Mouse (Mus musculus): Measurements from ENCODE around the gene Rnaseh2a. TPM values are rescaled to one million over a fixed set of nuclear protein-coding genes. Genes with fewer than 3 reads are reported as not detected.

Gene Rnaseh2a
- total and polyA plus RNA-seq, 3 experiments, result 94.1 to 477 (median 174) TPM

DNA sequence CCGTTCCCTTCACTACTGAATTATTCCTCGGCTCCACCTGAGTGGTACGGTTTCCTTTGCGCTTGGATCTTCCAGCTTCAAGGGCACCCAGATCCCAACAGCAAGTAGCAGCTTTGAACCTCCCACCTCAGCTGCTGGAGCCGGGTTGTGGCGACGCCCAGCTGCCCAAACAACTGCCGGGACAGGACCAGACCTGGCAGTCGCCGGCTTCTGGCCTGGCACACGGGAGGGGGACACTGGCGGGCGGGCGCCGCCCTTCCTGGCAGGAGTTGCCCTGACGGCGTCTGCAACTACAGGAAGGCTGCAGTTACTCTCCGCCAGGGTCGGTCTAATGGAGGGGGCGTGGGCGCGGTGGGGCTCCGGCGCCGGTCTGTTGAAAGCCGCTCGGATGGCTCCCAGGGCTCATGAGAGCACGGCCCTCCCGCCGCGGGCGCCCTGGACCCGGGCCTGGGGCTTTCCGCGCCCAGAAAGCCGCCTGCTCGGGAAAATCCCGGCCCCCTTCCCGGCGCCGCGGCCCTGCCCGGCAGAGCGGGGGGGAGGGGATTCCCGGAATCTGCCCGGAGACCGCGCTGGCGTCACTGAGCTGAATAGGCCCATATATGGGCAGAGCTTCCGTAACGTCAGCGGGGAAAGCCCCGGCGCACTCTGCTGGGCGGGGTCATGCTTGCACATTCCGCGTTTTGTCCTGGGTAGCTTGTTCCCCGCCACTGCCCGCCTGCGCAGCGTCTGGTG lies 6.6 kb upstream of the Rnaseh2a start:
- H3K27me3 ChIP-seq (ENCODE audit: insufficient read depth, low read length), result no peaks in the 10 kb centered on the region
- peak; percentile 84 for DNase-seq (ENCODE audit: low spot score)
- TF ChIP-seq POLR2AphosphoS5 (IDR thresholded peaks at IDR 0.05; ENCODE audit: insufficient replicate concordance, low read depth, low read length) (0 out of 2 replicates have a peak, but pooled peaks have one; percentile 58), GATA2 (IDR thresholded peaks at IDR 0.05; ENCODE audit: borderline replicate concordance, low read depth, low read length) (no peak), CTCF (IDR thresholded peaks at IDR 0.05; ENCODE audit: low read depth, low read length) (no peak), TAL1 (conservative IDR thresholded peaks at IDR 0.05; ENCODE audit: low read depth, low read length) (no peak), GATA1 (IDR thresholded peaks at IDR 0.05; ENCODE audit: borderline replicate concordance, low read length) (no peak)

DNA sequence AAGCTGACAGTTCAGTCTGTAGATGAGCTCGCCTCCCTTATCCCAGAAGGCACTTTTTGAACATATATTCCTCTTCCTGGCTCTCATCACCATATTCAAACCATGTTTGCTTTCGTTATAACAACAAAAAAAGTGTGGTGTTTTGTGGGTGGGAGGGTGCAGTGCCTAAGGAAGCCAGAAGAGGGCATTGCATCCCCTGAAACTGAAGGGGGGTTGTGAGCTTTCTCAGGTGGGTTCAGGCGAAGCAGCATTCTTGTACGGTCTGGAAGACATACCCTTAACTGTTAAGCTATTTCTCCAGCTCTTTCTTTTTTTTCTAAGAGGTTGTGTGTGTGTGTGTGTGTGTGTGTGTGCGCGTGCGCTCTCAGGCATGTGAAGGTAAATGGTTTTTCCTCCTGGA lies 5.9 kb upstream of the Rnaseh2a start:
- H3K9me3 ChIP-seq (replicated peaks), result no peaks in the 10 kb centered on the region
- peaks cover 84% of the 10 kb centered on the region for H3K4me1 ChIP-seq (ENCODE audit: insufficient read depth, low read depth, low read length)
- H3K4me3 ChIP-seq (ENCODE audit: low read depth, low read length), result peak overlapping the region; percentile 87; the same call in 1 of the 2 replicates
- ATAC-seq (ENCODE audit: extremely low read depth, insufficient number of reproducible peaks, low FRiP score, poor library complexity, severe bottlenecking) (no peak), DNase-seq (ENCODE audit: low spot score) (peak; percentile 34)
- H3K36me3 ChIP-seq (replicated peaks), result peaks cover 39% of the 10 kb centered on the region
- TF ChIP-seq GATA2 (IDR thresholded peaks at IDR 0.05; ENCODE audit: borderline replicate concordance, low read depth, low read length) (no peak), CTCF (IDR thresholded peaks at IDR 0.05; ENCODE audit: low read depth, low read length) (peak; percentile 93), GATA1 (IDR thresholded peaks at IDR 0.05; ENCODE audit: borderline replicate concordance, low read length) (no peak), TAL1 (conservative IDR thresholded peaks at IDR 0.05; ENCODE audit: low read depth, low read length) (no peak)
- H3K27me3 ChIP-seq (ENCODE audit: insufficient read depth, low read length), result no peaks in the 10 kb centered on the region

More for the DNA sequence above, 6.6 kb upstream of the Rnaseh2a start:
- ATAC-seq (ENCODE audit: extremely low read depth, insufficient number of reproducible peaks, low FRiP score, poor library complexity, severe bottlenecking), result peak; percentile 64
- H3K4me1 ChIP-seq (ENCODE audit: insufficient read depth, low read depth, low read length), result peaks cover 84% of the 10 kb centered on the region
- H3K4me3 ChIP-seq (ENCODE audit: low read depth, low read length), result peak overlapping the region; percentile 87
- no peaks in the 10 kb centered on the region for H3K9me3 ChIP-seq (replicated peaks)
- H3K36me3 ChIP-seq (replicated peaks), result peaks cover 31% of the 10 kb centered on the region

DNA sequence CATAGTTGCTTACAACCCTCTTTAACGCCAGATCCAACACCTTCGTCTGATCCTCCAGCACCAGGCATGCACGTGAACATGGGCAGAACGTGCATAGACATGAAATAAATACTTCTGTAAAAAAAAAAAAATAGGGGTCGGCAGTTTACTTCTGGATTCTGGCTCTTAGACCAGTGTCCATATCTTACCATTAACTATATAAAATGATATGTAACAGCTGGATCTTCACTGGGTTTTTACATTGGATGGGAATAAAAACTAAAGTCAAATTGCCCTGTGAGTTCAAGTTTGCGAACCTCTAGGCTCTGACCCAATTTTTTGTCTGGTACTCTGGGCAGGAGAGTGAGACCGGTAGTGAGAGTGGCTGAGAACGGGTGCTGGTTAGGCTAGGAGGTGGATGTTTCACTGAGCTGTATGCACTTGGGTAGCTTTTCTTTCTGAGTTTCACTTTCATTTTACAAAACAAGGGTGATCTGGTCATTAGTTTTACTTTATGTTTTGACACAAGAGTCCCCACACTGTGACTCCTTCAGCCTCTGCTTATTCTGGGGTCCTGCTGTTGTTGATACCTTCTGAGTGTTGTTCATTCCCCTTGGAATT lies 5.1 kb upstream of the Rnaseh2a start:
- H3K36me3 ChIP-seq (replicated peaks), result peaks cover 42% of the 10 kb centered on the region
- no peaks in the 10 kb centered on the region for H3K9me3 ChIP-seq (replicated peaks)
- DNase-seq (ENCODE audit: low spot score) (peak; percentile 12), ATAC-seq (ENCODE audit: extremely low read depth, insufficient number of reproducible peaks, low FRiP score, poor library complexity, severe bottlenecking) (no peak)
- peak overlapping the region; percentile 44; the same call in 1 of the 2 replicates for H3K4me3 ChIP-seq (ENCODE audit: low read depth, low read length)
- H3K4me1 ChIP-seq (ENCODE audit: insufficient read depth, low read depth, low read length), result peaks cover 84% of the 10 kb centered on the region
- no peaks in the 10 kb centered on the region for H3K27me3 ChIP-seq (ENCODE audit: insufficient read depth, low read length)
- TF ChIP-seq POLR2AphosphoS5 (IDR thresholded peaks at IDR 0.05; ENCODE audit: insufficient replicate concordance, low read depth, low read length), result no peak; the same call in 1 of the 2 replicates
- no peak for TF ChIP-seq GATA1 (IDR thresholded peaks at IDR 0.05; ENCODE audit: borderline replicate concordance, low read length)
- TF ChIP-seq GATA2 (IDR thresholded peaks at IDR 0.05; ENCODE audit: borderline replicate concordance, low read depth, low read length), result no peak
- TF ChIP-seq TAL1 (conservative IDR thresholded peaks at IDR 0.05; ENCODE audit: low read depth, low read length), result no peak
- no peak for TF ChIP-seq CTCF (IDR thresholded peaks at IDR 0.05; ENCODE audit: low read depth, low read length)

DNA sequence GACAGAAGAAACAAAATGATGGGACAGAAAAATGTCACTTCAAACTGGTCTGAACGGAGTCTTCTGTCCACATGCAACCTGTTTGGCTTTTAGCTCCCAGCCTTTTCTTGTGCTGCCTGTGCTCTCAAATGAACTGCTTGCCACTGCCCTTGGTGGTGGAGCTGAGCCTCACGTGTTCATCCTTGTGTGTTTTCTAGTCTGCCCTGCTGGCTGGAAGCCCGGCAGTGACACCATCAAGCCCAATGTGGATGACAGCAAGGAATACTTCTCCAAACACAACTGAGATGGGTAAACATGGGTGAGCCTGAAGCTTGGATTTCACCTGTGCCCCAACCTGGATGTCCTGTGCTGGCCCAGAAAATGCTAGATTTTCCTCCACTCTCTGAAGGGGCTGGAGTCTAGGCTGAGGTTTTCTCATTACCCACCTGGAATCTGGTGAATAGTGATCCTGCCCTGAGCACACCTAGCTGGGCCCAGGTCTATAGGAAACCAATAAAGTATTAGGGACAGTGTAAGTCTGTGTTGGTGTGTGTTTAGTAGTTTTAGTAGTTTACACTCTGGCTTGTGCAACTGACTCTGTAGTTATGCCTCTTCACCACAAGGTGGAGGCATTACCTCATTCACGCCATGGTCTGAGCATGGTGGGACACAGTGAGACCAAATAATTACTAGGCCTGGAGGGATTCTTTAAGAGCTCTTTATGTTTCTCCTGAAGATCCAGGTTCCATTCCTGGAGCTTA lies 4.4 kb upstream of the Rnaseh2a start:
- peak overlapping the region; percentile 34; the same call in 1 of the 2 replicates for H3K4me3 ChIP-seq (ENCODE audit: low read depth, low read length)

DNA sequence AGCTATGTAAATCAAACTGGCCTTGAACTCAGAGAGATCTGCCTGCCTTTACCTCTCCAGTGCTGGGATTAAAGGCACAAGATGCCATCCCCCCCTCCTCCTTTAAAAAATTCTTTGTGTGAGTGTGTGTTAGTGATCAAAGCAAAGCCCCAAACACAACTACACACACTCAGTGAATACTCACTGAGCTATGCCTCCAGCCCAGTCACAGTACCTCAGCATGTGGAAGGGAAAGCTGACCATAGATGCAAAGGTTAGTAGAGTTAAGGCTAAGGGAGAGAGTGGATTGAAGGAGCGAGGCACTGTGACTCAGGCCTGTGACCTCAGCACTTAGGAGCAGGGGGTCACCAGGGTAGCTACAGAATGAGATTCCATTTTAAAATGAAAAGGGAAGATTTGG lies 3.5 kb upstream of the Rnaseh2a start:
- H3K4me1 ChIP-seq (ENCODE audit: insufficient read depth, low read depth, low read length), result peaks cover 82% of the 10 kb centered on the region

More for the DNA sequence above, 4.4 kb upstream of the Rnaseh2a start:
- ATAC-seq (ENCODE audit: extremely low read depth, insufficient number of reproducible peaks, low FRiP score, poor library complexity, severe bottlenecking), result no peak
- peak; percentile 20 for DNase-seq (ENCODE audit: low spot score)
- peaks cover 42% of the 10 kb centered on the region for H3K36me3 ChIP-seq (replicated peaks)
- no peaks in the 10 kb centered on the region for H3K9me3 ChIP-seq (replicated peaks)
- peaks cover 82% of the 10 kb centered on the region for H3K4me1 ChIP-seq (ENCODE audit: insufficient read depth, low read depth, low read length)
- no peaks in the 10 kb centered on the region for H3K27me3 ChIP-seq (ENCODE audit: insufficient read depth, low read length)
- TF ChIP-seq CTCF (IDR thresholded peaks at IDR 0.05; ENCODE audit: low read depth, low read length) (peak; percentile 77), GATA2 (IDR thresholded peaks at IDR 0.05; ENCODE audit: borderline replicate concordance, low read depth, low read length) (no peak)

DNA sequence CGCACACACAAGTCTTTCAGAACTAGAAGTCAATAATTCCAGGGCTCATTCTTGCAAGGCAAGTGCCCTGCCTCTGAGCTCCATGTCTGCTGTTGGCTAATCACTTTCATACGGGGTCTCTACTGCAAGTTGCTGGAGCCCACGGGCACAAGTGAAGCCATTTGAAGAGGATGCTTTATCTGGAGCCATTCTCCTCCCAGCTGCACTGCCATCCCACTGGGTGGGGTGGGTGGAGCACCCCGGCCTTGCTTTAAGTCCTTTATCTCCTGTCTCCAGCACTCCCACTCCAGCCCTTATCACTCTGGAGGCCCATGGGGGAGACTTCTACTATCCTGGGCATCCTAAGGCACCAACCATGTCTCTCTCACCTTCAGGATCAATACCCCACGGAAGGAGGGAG lies 1.3 kb upstream of the Rnaseh2a start:
- DNase-seq (ENCODE audit: low spot score) (peak; percentile 79), ATAC-seq (ENCODE audit: extremely low read depth, insufficient number of reproducible peaks, low FRiP score, poor library complexity, severe bottlenecking) (peak; percentile 72)
- Histone ChIP-seq H3K27me3 (ENCODE audit: insufficient read depth, low read length) (no peaks in the 10 kb centered on the region), H3K4me1 (ENCODE audit: insufficient read depth, low read depth, low read length) (peaks cover 89% of the 10 kb centered on the region), H3K4me3 (ENCODE audit: low read depth, low read length) (peak overlapping the region; percentile 78), H3K9me3 (replicated peaks) (no peaks in the 10 kb centered on the region), H3K36me3 (replicated peaks) (peaks cover 49% of the 10 kb centered on the region)
- TF ChIP-seq GATA1 (IDR thresholded peaks at IDR 0.05; ENCODE audit: borderline replicate concordance, low read length), result no peak
- no peak for TF ChIP-seq POLR2AphosphoS5 (IDR thresholded peaks at IDR 0.05; ENCODE audit: insufficient replicate concordance, low read depth, low read length)
- peak; percentile 86 for TF ChIP-seq TAL1 (conservative IDR thresholded peaks at IDR 0.05; ENCODE audit: low read depth, low read length)
- no peak for TF ChIP-seq CTCF (IDR thresholded peaks at IDR 0.05; ENCODE audit: low read depth, low read length)

More for the DNA sequence above, 3.5 kb upstream of the Rnaseh2a start:
- Histone ChIP-seq H3K36me3 (replicated peaks) (peaks cover 42% of the 10 kb centered on the region), H3K9me3 (replicated peaks) (no peaks in the 10 kb centered on the region), H3K4me3 (ENCODE audit: low read depth, low read length) (no peak overlapping the region), H3K27me3 (ENCODE audit: insufficient read depth, low read length) (no peaks in the 10 kb centered on the region)
- DNase-seq (ENCODE audit: low spot score), result no peak
- TF ChIP-seq POLR2AphosphoS5 (IDR thresholded peaks at IDR 0.05; ENCODE audit: insufficient replicate concordance, low read depth, low read length) (no peak), GATA1 (IDR thresholded peaks at IDR 0.05; ENCODE audit: borderline replicate concordance, low read length) (no peak), TAL1 (conservative IDR thresholded peaks at IDR 0.05; ENCODE audit: low read depth, low read length) (no peak), CTCF (IDR thresholded peaks at IDR 0.05; ENCODE audit: low read depth, low read length) (no peak), GATA2 (IDR thresholded peaks at IDR 0.05; ENCODE audit: borderline replicate concordance, low read depth, low read length) (no peak)
- ATAC-seq (ENCODE audit: extremely low read depth, insufficient number of reproducible peaks, low FRiP score, poor library complexity, severe bottlenecking), result no peak
